ENCODE assay signal across 13 mouse cellular contexts in genomic region chr7:31160763-31161162, GRCm38 (mm10). TPM values are rescaled to one million over a fixed set of nuclear protein-coding genes. Genes with fewer than 3 reads are reported as not detected.
A peak's percentile ranks its signal among the peaks of the same experiment; 100 is the strongest.
DNase-seq lines count a peak whose midpoint lies in the region; ATAC-seq lines count a peak whose summit lies in the region.
"Had no signal": no experiment of that assay in that cellular context is flagged by ENCODE, and none has a peak within 500 bp of the region (broad histone marks: within the 10 kb centered on the region; RNA-seq: fewer than 3 reads in every experiment).

No protein-coding gene starts in this region.

- no peaks in the 10 kb centered on the region for H3K36me3 ChIP-seq in megakaryocyte, embryonic 14.5 days (replicated peaks; ENCODE audit: low read length)
- no peaks in the 10 kb centered on the region for H3K36me3 ChIP-seq in intestine, embryonic 15.5 days
- H3K36me3 ChIP-seq: limb, embryonic 13.5 days had no signal

- ATAC-seq in intestine, embryonic 15.5 days: no peak

- peaks cover 2% of the 10 kb centered on the region for H3K27me3 ChIP-seq in megakaryocyte, embryonic 14.5 days (replicated peaks)
- H3K27me3 ChIP-seq in intestine, embryonic 15.5 days (replicated peaks): no peaks in the 10 kb centered on the region
- H3K27me3 ChIP-seq: limb, embryonic 13.5 days had no signal

- peak overlapping the region; percentile 81 for H3K4me3 ChIP-seq in megakaryocyte, embryonic 14.5 days (replicated peaks)
- H3K4me3 ChIP-seq in intestine, embryonic 15.5 days (replicated peaks): no peak overlapping the region
- H3K4me3 ChIP-seq: erythroblast, embryonic 14.5 days; heart, adult 2 months; limb, embryonic 13.5 days had no signal

- H3K27ac ChIP-seq in intestine, embryonic 15.5 days: no peak overlapping the region
- H3K27ac ChIP-seq: heart, adult 2 months; limb, embryonic 13.5 days had no signal

- no peak overlapping the region for H3K9ac ChIP-seq in intestine, embryonic 15.5 days
- H3K9ac ChIP-seq: limb, embryonic 13.5 days had no signal

- no peak overlapping the region for H3K4me2 ChIP-seq in intestine, embryonic 15.5 days (replicated peaks)
- H3K4me2 ChIP-seq: limb, embryonic 13.5 days had no signal

- peaks cover 79% of the 10 kb centered on the region for H3K4me1 ChIP-seq in megakaryocyte, embryonic 14.5 days
- peaks cover 5% of the 10 kb centered on the region; the same call in 1 of the 2 replicates for H3K4me1 ChIP-seq in intestine, embryonic 15.5 days (replicated peaks)

- DNase-seq in thymus, postnatal 14 days: peak; percentile 56
- no peak for DNase-seq in thymus, postnatal 0 days (ENCODE audit: low spot score)
- peak; percentile 28 for DNase-seq in fibroblast of lung, adult 2 months (ENCODE audit: low read depth)
- no peak for DNase-seq in urinary bladder, postnatal 10 days (ENCODE audit: low spot score)
- no peak for DNase-seq in adrenal gland, adult 2 months
- no peak for DNase-seq in heart, adult 9 months (ENCODE audit: low spot score in 2 of 2)
- DNase-seq: adrenal gland, adult 8-10 months; heart, adult 2 months; kidney, adult 9 months had no signal

- peaks cover 8% of the 10 kb centered on the region for H3K9me3 ChIP-seq in megakaryocyte, embryonic 14.5 days
- no peaks in the 10 kb centered on the region for H3K9me3 ChIP-seq in intestine, embryonic 15.5 days
- H3K9me3 ChIP-seq: limb, embryonic 13.5 days had no signal

- WGBS in intestine, embryonic 15.5 days: 50% methylated on average over 5 of the region's 5 CpGs

RNA-seq across cellular contexts. Expression of gene Gramd1a, which starts 5.1 kb away (rescaled TPM):
- polyA plus RNA-seq in thymus, postnatal 0 days (2015; fragmentation: Nextera tagmentation; extraction: Ambion mirVana): 76.8 and 79.0 TPM in 2 replicates
- 122 and 287 TPM in 2 replicates for polyA plus RNA-seq in megakaryocyte, embryonic 14.5 days (2012; ENCODE audit: insufficient read depth, low replicate concordance)
- total RNA-seq in adrenal gland, adult 2 months (2021): 10 to 100 TPM; 38.5 to 50.1 TPM
- polyA plus RNA-seq in adrenal gland, adult 2 months (2012; rRNA removed): 208 and 246 TPM in 2 replicates
- 41.6 and 44.2 TPM in 2 replicates for polyA plus RNA-seq in intestine, embryonic 15.5 days (2015; fragmentation: Nextera tagmentation; extraction: Ambion mirVana)

RNA-seq across cellular contexts. Expression of gene Scn1b, which starts 34.0 kb away (rescaled TPM):
- 2.8 and 2.9 TPM in 2 replicates for polyA plus RNA-seq in thymus, postnatal 0 days (2015; fragmentation: Nextera tagmentation; extraction: Ambion mirVana)
- 8.8 and 28.4 TPM in 2 replicates for polyA plus RNA-seq in megakaryocyte, embryonic 14.5 days (2012; ENCODE audit: insufficient read depth, low replicate concordance)
- 10 to 100 TPM; 10.8 to 27.8 TPM for total RNA-seq in adrenal gland, adult 2 months (2021)
- polyA plus RNA-seq in adrenal gland, adult 2 months (2012; rRNA removed): 30.5 and 61.1 TPM in 2 replicates
- polyA plus RNA-seq in intestine, embryonic 15.5 days (2015; fragmentation: Nextera tagmentation; extraction: Ambion mirVana): 1.6 and 1.8 TPM in 2 replicates

RNA-seq across cellular contexts. Expression of gene Hpn, which starts 45.7 kb away (rescaled TPM):
- polyA plus RNA-seq in thymus, postnatal 0 days (2015; fragmentation: Nextera tagmentation; extraction: Ambion mirVana): 2.0 and 2.6 TPM in 2 replicates
- 1.8 TPM in 1 of 2 replicates, not detected in the other for polyA plus RNA-seq in megakaryocyte, embryonic 14.5 days (2012; ENCODE audit: insufficient read depth, low replicate concordance)
- 1 to 10 TPM; 1.3 to 2.6 TPM for total RNA-seq in adrenal gland, adult 2 months (2021)
- 1.2 and 2.4 TPM in 2 replicates for polyA plus RNA-seq in adrenal gland, adult 2 months (2012; rRNA removed)
- polyA plus RNA-seq in intestine, embryonic 15.5 days (2015; fragmentation: Nextera tagmentation; extraction: Ambion mirVana): 37.9 and 47.0 TPM in 2 replicates

Comparison
In these comparisons a context has a peak if more than half of its experiments do, and no peak if none do; other contexts are left out.
1. DNase-seq: peak in thymus, postnatal 14 days (single experiment) and fibroblast of lung, adult 2 months (single experiment); none in thymus, postnatal 0 days (single experiment), urinary bladder, postnatal 10 days (single experiment), adrenal gland, adult 2 months (single experiment) and heart, adult 9 months (0 of 2).
2. RNA of gene Hpn, which starts 45.7 kb away (polyA plus RNA-seq): 37.9 to 47.0 TPM in intestine, embryonic 15.5 days; 2.0 to 2.6 TPM in thymus, postnatal 0 days, 1.2 to 2.4 TPM in adrenal gland, adult 2 months and 1.8 TPM in megakaryocyte, embryonic 14.5 days; every median in the first group is over 10 times any median in the second.